Mouse (Mus musculus) C2C12 (cell line): ENCODE results near the gene Klhl3. TPM values are rescaled to one million over a fixed set of nuclear protein-coding genes. Genes with fewer than 3 reads are reported as not detected.

Experiments
- H3K27me3 ChIP-seq: one replicate; pipeline ENCODE4 v1.6.1; 2011; ENCODE audit not compliant: control insufficient read depth, insufficient read depth, insufficient read length
- H3K36me3 ChIP-seq: one replicate; pipeline ENCODE4 v1.6.1; 2011; ENCODE audit not compliant: control insufficient read depth, insufficient read depth
- H3K4me3 ChIP-seq: one replicate; pipeline ENCODE4 v1.5.1; 2011; ENCODE audit warnings: mild to moderate bottlenecking, control low read depth; ENCODE audit not compliant: poor library complexity, insufficient read depth, severe bottlenecking
- H3K79me2 ChIP-seq: one replicate; pipeline ENCODE4 v1.6.1; 2011; ENCODE audit not compliant: control insufficient read depth, insufficient read depth
- H3K79me3 ChIP-seq: one replicate; pipeline ENCODE4 v1.6.1; 2011; ENCODE audit warnings: low read depth, control low read depth
- H3ac ChIP-seq: one replicate; pipeline ENCODE3; 2011; ENCODE audit warnings: low read depth; ENCODE audit not compliant: control insufficient read depth, insufficient read length
- CEBPB ChIP-seq: IDR thresholded peaks from one replicate; pipeline ENCODE4 v1.6.1; 2011; ENCODE audit warnings: low read depth, mild to moderate bottlenecking, control low read depth, moderate library complexity
- CTCF ChIP-seq: IDR thresholded peaks from one replicate; pipeline ENCODE4 v1.5.1; 2011; ENCODE audit not compliant: control insufficient read depth, insufficient read depth, insufficient read length
- FOSL1 ChIP-seq: IDR thresholded peaks from one replicate; pipeline ENCODE4 v1.8.0; 2011; ENCODE audit warnings: mild to moderate bottlenecking, low read length; ENCODE audit not compliant: poor library complexity, insufficient read depth, severe bottlenecking
- MAX ChIP-seq: IDR thresholded peaks from one replicate; pipeline ENCODE4 v1.6.1; 2011; ENCODE audit warnings: mild to moderate bottlenecking, control low read depth
- MYOD1 ChIP-seq: IDR thresholded peaks from one replicate; pipeline ENCODE4 v1.6.1; 2011; ENCODE audit warnings: low read depth; ENCODE audit not compliant: control insufficient read depth, insufficient read length
- MYOG ChIP-seq: IDR thresholded peaks from one replicate; pipeline ENCODE4 v1.6.1; 2011; ENCODE audit not compliant: control insufficient read depth, insufficient read length; ENCODE audit errors: extremely low read depth
- USF1 ChIP-seq: IDR thresholded peaks from one replicate; pipeline ENCODE4 v1.6.1; 2011; ENCODE audit warnings: low read depth, mild to moderate bottlenecking, control low read depth, moderate library complexity
- polyA plus RNA-seq: library from polyadenylated mRNA; unstranded; fragments of >200 nt; fragmentation: generic; extraction: Trizol; gene quantifications from one replicate; pipeline ENCODE4 v1.2.1, GENCODE M21; 2012; ENCODE audit warnings: missing spikeins

The Klhl3 gene
- polyA plus RNA-seq, 1 experiment = 0.01 TPM

GRCm38 (mm10) chr13:58122786-58123297 lies 9.4 kb upstream of the Klhl3 start:
- Histone ChIP-seq H3K79me2 (peaks cover 25% of the 10 kb centered on the region), H3K27me3 (no peaks in the 10 kb centered on the region), H3K36me3 (peaks cover 15% of the 10 kb centered on the region), H3ac (no peak overlapping the region), H3K4me3 (no peak overlapping the region), H3K79me3 (peaks cover 21% of the 10 kb centered on the region)
- no peak for TF ChIP-seq MAX
- TF ChIP-seq MYOG = no peak
- TF ChIP-seq FOSL1 = no peak
- TF ChIP-seq USF1 = no peak
- no peak for TF ChIP-seq MYOD1
- no peak for TF ChIP-seq CEBPB
- no peak for TF ChIP-seq CTCF

- no peak overlapping the region for H3ac ChIP-seq
- no peaks in the 10 kb centered on the region for H3K79me3 ChIP-seq
- H3K4me3 ChIP-seq = no peak overlapping the region
- H3K79me2 ChIP-seq = no peaks in the 10 kb centered on the region
- H3K27me3 ChIP-seq = no peaks in the 10 kb centered on the region
- no peaks in the 10 kb centered on the region for H3K36me3 ChIP-seq
- TF ChIP-seq MYOD1 = no peak
- no peak for TF ChIP-seq MAX
- TF ChIP-seq FOSL1 = no peak
Measured at GRCm38 (mm10) chr13:58117318-58118017, 4.1 kb upstream of the Klhl3 start.

GRCm38 (mm10) chr13:58116801-58117200 lies 3.4 kb upstream of the Klhl3 start:
- no peaks in the 10 kb centered on the region for H3K79me3 ChIP-seq
- H3K27me3 ChIP-seq = no peaks in the 10 kb centered on the region
- no peak overlapping the region for H3ac ChIP-seq
- H3K79me2 ChIP-seq = no peaks in the 10 kb centered on the region
- H3K4me3 ChIP-seq = no peak overlapping the region
- H3K36me3 ChIP-seq = no peaks in the 10 kb centered on the region
- TF ChIP-seq USF1 (no peak), MYOD1 (no peak), FOSL1 (no peak), CEBPB (no peak), CTCF (no peak), MAX (no peak), MYOG (no peak)

- no peaks in the 10 kb centered on the region for H3K79me2 ChIP-seq
- no peaks in the 10 kb centered on the region for H3K79me3 ChIP-seq
- no peaks in the 10 kb centered on the region for H3K27me3 ChIP-seq
- H3ac ChIP-seq = no peak overlapping the region
- H3K4me3 ChIP-seq = no peak overlapping the region
- H3K36me3 ChIP-seq = no peaks in the 10 kb centered on the region
- TF ChIP-seq MAX = no peak
- no peak for TF ChIP-seq MYOD1
- no peak for TF ChIP-seq FOSL1
- no peak for TF ChIP-seq CTCF
- TF ChIP-seq MYOG = no peak
- no peak for TF ChIP-seq USF1
- no peak for TF ChIP-seq CEBPB
Measured at GRCm38 (mm10) chr13:58115227-58115626, 1.8 kb upstream of the Klhl3 start.

GRCm38 (mm10) chr13:58112601-58113041 lies 771 bp downstream of the Klhl3 start:
- peaks cover 2% of the 10 kb centered on the region for H3K27me3 ChIP-seq
- no peaks in the 10 kb centered on the region for H3K36me3 ChIP-seq

More at GRCm38 (mm10) chr13:58112601-58113041, 771 bp downstream of the Klhl3 start:
- Histone ChIP-seq H3K79me3 (no peaks in the 10 kb centered on the region), H3K4me3 (no peak overlapping the region), H3ac (no peak overlapping the region), H3K79me2 (no peaks in the 10 kb centered on the region)
- TF ChIP-seq CEBPB (no peak), MYOD1 (no peak), FOSL1 (no peak), MAX (no peak), MYOG (no peak), USF1 (no peak), CTCF (no peak)
